Mouse (Mus musculus) myocyte (in vitro differentiated cells): ENCODE data around the gene Catip.

ENCODE experiments used
- E2F4 ChIP-seq: IDR thresholded peaks from one replicate; pipeline ENCODE4 v1.6.1; 2011; ENCODE audit warnings: mild to moderate bottlenecking, control low read depth, moderate library complexity; ENCODE audit not compliant: insufficient read depth
- MAX ChIP-seq: IDR thresholded peaks from one replicate; pipeline ENCODE4 v1.6.1; 2011; ENCODE audit warnings: low read depth, mild to moderate bottlenecking, control low read depth
- MYOD1 ChIP-seq, 3 experiments: IDR thresholded peaks; one replicate each; pipeline ENCODE4 v1.6.1; 2011; ENCODE audit warnings: control low read depth in 2 of 3, low read depth in 2 of 3, mild to moderate bottlenecking in 2 of 3, moderate library complexity in 1 of 3; ENCODE audit not compliant: insufficient read length in 2 of 3, control insufficient read depth in 1 of 3
- MYOG ChIP-seq, 3 experiments: IDR thresholded peaks; one replicate each; pipeline ENCODE4 v1.6.1; 2011; ENCODE audit warnings: control low read depth in 2 of 3, low read depth in 2 of 3, mild to moderate bottlenecking in 2 of 3; ENCODE audit not compliant: insufficient read length in 2 of 3, control insufficient read depth in 1 of 3, insufficient read depth in 1 of 3
- POLR2A ChIP-seq: IDR thresholded peaks from one replicate; pipeline ENCODE4 v1.6.1; 2011; ENCODE audit warnings: low read depth, mild to moderate bottlenecking, control low read depth, moderate library complexity; ENCODE audit not compliant: insufficient read length
- POLR2AphosphoS2 ChIP-seq: IDR thresholded peaks from one replicate; pipeline ENCODE4 v1.6.1; 2011; ENCODE audit warnings: low read depth, control low read depth; ENCODE audit not compliant: insufficient read length
- REST ChIP-seq: IDR thresholded peaks from one replicate; pipeline ENCODE4 v1.6.1; 2011; ENCODE audit warnings: mild to moderate bottlenecking, control low read depth, moderate library complexity; ENCODE audit not compliant: insufficient read depth, insufficient read length
- TCF12 ChIP-seq: IDR thresholded peaks from one replicate; pipeline ENCODE4 v1.6.1; 2011; ENCODE audit warnings: mild to moderate bottlenecking, control low read depth; ENCODE audit not compliant: poor library complexity, insufficient read depth, severe bottlenecking

DNA sequence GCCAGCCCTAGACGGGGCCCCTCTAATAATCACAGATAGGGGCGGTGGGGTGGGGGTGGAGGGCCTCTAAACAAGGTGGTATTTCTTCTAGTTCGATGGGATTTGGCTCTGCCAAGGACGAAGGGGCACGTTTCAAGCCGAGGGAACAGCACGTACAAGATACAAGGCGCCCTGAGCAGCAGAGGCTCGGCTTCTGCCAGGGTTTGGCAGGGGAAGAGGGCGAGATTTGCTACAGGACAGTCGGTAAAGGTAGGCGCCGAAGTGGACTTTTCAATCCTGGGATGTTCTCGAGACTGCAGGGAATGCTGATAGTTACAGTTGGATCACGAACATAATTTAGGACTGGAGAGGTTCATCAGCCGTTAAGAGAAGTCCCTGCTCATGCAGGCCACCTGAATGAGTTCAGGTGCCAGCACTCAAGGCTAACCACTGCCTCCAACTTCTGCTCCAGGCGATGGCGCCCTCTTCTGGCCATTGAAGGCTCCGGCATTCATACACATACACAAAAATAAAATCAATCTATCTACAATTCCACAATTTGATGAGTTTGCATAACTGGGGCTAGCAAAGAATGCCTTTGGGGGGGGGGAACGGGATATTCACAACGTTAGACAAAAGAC, 28.5 kb downstream of the Catip start:
- TF ChIP-seq REST: no peak
- TF ChIP-seq MAX: no peak
- TF ChIP-seq POLR2AphosphoS2: no peak
- TF ChIP-seq MYOG (IDR thresholded peaks at IDR 0.05; ENCODE audit: control insufficient read depth in 1 of 3, insufficient read depth in 1 of 3, insufficient read length in 2 of 3, low read depth in 2 of 3): no peak
- TF ChIP-seq POLR2A: no peak
- no peak for TF ChIP-seq MYOD1 (IDR thresholded peaks at IDR 0.05; ENCODE audit: control insufficient read depth in 1 of 3, insufficient read length in 2 of 3, low read depth in 2 of 3)
- TF ChIP-seq E2F4: no peak
- TF ChIP-seq TCF12: no peak
